Mouse (Mus musculus): ENCODE measurements around the gene Wdr31.
A peak's percentile ranks its signal among the peaks of the same experiment; 100 is the strongest.

Gene Wdr31

GRCm38 (mm10) chr4:62410325-62410724 is 60.4 kb downstream of the Wdr31 start:
- Histone ChIP-seq H3K27me3 (ENCODE audit: insufficient read depth, low read length) (no peaks in the 10 kb centered on the region), H3K9me3 (ENCODE audit: low read length) (peaks cover 16% of the 10 kb centered on the region), H3K4me3 (replicated peaks; ENCODE audit: low read length) (peak overlapping the region; percentile 97), H3K4me1 (replicated peaks; ENCODE audit: low read depth, low read length) (peaks cover 23% of the 10 kb centered on the region), H3K36me3 (ENCODE audit: insufficient read depth, low read length) (peaks cover 62% of the 10 kb centered on the region)
- TF ChIP-seq CTCF (conservative IDR thresholded peaks at IDR 0.05; ENCODE audit: low read length) (no peak), POU5F1 (IDR thresholded peaks at IDR 0.05; ENCODE audit: borderline replicate concordance, low read length) (no peak), NANOG (IDR thresholded peaks at IDR 0.05; ENCODE audit: borderline replicate concordance, low read length) (no peak)

- Histone ChIP-seq H3K27me3 (ENCODE audit: insufficient read depth, low read length) (no peaks in the 10 kb centered on the region), H3K9me3 (ENCODE audit: low read length) (peaks cover 16% of the 10 kb centered on the region), H3K4me3 (replicated peaks; ENCODE audit: low read length) (peak overlapping the region; percentile 97), H3K36me3 (ENCODE audit: insufficient read depth, low read length) (peaks cover 61% of the 10 kb centered on the region), H3K4me1 (replicated peaks; ENCODE audit: low read depth, low read length) (peaks cover 30% of the 10 kb centered on the region)
- no peak for TF ChIP-seq NANOG (IDR thresholded peaks at IDR 0.05; ENCODE audit: borderline replicate concordance, low read length)
- no peak for TF ChIP-seq POU5F1 (IDR thresholded peaks at IDR 0.05; ENCODE audit: borderline replicate concordance, low read length)
- no peak for TF ChIP-seq CTCF (conservative IDR thresholded peaks at IDR 0.05; ENCODE audit: low read length)
These were observed 61.1 kb downstream of the Wdr31 start for GRCm38 (mm10) chr4:62409615-62410014.

- Histone ChIP-seq H3K9me3 (ENCODE audit: low read length) (peaks cover 16% of the 10 kb centered on the region), H3K4me3 (replicated peaks; ENCODE audit: low read length) (peak within 1 kb of the TSS; percentile 97), H3K36me3 (ENCODE audit: insufficient read depth, low read length) (peaks cover 61% of the 10 kb centered on the region), H3K27me3 (ENCODE audit: insufficient read depth, low read length) (no peaks in the 10 kb centered on the region), H3K4me1 (replicated peaks; ENCODE audit: low read depth, low read length) (peaks cover 39% of the 10 kb centered on the region)
- no peak for TF ChIP-seq POU5F1 (IDR thresholded peaks at IDR 0.05; ENCODE audit: borderline replicate concordance, low read length)
These were observed 62.0 kb downstream of the Wdr31 start, which contains the start of the genes Cdc26 and Prpf4 for GRCm38 (mm10) chr4:62408601-62409282. Cdc26 (minus strand) TSS chr4:62408642. Prpf4 (plus strand) TSS chr4:62408797.

GRCm38 (mm10) chr4:62407730-62408582 is 62.7 kb downstream of the Wdr31 start:
- Histone ChIP-seq H3K36me3 (ENCODE audit: insufficient read depth, low read length) (peaks cover 59% of the 10 kb centered on the region), H3K4me1 (replicated peaks; ENCODE audit: low read depth, low read length) (peaks cover 45% of the 10 kb centered on the region), H3K4me3 (replicated peaks; ENCODE audit: low read length) (peak overlapping the region; percentile 97), H3K27me3 (ENCODE audit: insufficient read depth, low read length) (no peaks in the 10 kb centered on the region), H3K9me3 (ENCODE audit: low read length) (peaks cover 16% of the 10 kb centered on the region)
- TF ChIP-seq CTCF (conservative IDR thresholded peaks at IDR 0.05; ENCODE audit: low read length): peak; percentile 15; the same call in 1 of the 2 replicates
- no peak for TF ChIP-seq NANOG (IDR thresholded peaks at IDR 0.05; ENCODE audit: borderline replicate concordance, low read length)

- peaks cover 7% of the 10 kb centered on the region; the same call in 1 of the 2 replicates for H3K9me3 ChIP-seq (ENCODE audit: low read length)
- TF ChIP-seq NANOG (IDR thresholded peaks at IDR 0.05; ENCODE audit: borderline replicate concordance, low read length) (no peak), POU5F1 (IDR thresholded peaks at IDR 0.05; ENCODE audit: borderline replicate concordance, low read length) (no peak), CTCF (conservative IDR thresholded peaks at IDR 0.05; ENCODE audit: low read length) (no peak)
- H3K4me3 ChIP-seq (replicated peaks; ENCODE audit: low read length): peak overlapping the region; percentile 41; the same call in 1 of the 2 replicates
- H3K27me3 ChIP-seq (ENCODE audit: insufficient read depth, low read length): no peaks in the 10 kb centered on the region
- H3K36me3 ChIP-seq (ENCODE audit: insufficient read depth, low read length): peaks cover 59% of the 10 kb centered on the region
- H3K4me1 ChIP-seq (replicated peaks; ENCODE audit: low read depth, low read length): peaks cover 48% of the 10 kb centered on the region
These were observed 64.6 kb downstream of the Wdr31 start for GRCm38 (mm10) chr4:62406133-62406532.

- TF ChIP-seq NANOG (IDR thresholded peaks at IDR 0.05; ENCODE audit: borderline replicate concordance, low read length) (no peak), CTCF (conservative IDR thresholded peaks at IDR 0.05; ENCODE audit: low read length) (no peak), POU5F1 (IDR thresholded peaks at IDR 0.05; ENCODE audit: borderline replicate concordance, low read length) (no peak)
- Histone ChIP-seq H3K4me1 (replicated peaks; ENCODE audit: low read depth, low read length) (peaks cover 52% of the 10 kb centered on the region), H3K4me3 (replicated peaks; ENCODE audit: low read length) (no peak overlapping the region), H3K36me3 (ENCODE audit: insufficient read depth, low read length) (peaks cover 93% of the 10 kb centered on the region), H3K9me3 (ENCODE audit: low read length) (no peaks in the 10 kb centered on the region), H3K27me3 (ENCODE audit: insufficient read depth, low read length) (no peaks in the 10 kb centered on the region)
These were observed 71.7 kb downstream of the Wdr31 start for GRCm38 (mm10) chr4:62398956-62399355.
